ENCODE assay signal across 22 mouse cellular contexts in the genomic region with DNA sequence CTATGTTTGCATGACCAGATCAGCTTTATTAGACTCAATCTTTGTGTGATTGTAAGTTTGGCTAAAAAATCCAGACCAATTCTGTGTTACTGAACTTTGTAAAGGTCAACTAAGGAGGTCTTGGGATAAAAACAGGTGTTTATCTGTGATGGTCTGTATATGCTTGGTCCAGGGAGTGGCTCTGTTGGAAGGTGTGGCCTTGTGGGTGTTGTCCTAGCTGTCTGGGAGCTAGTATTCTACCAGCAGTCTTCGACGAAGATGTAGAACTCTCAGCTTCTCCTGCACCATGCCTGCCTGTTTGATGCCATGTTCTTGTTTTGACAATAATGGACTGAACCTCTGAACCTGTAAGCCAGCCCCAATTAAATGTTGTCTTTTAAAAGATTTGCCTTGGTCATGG. TPM values are rescaled to one million over a fixed set of nuclear protein-coding genes. Genes with fewer than 3 reads are reported as not detected.
DNase-seq lines count a peak whose midpoint lies in the region; ATAC-seq and TF ChIP-seq lines count a peak whose summit lies in the region.
"Had no signal": no experiment of that assay in that cellular context is flagged by ENCODE, and none has a peak within 500 bp of the region (broad histone marks: within the 10 kb centered on the region; RNA-seq: fewer than 3 reads in every experiment).

No protein-coding gene starts in this region.

- WGBS in liver, embryonic 13.5 days (ENCODE audit: insufficient replicate concordance): 56% methylated on average over 2 of the region's 2 CpGs
- WGBS in liver, embryonic 16.5 days (ENCODE audit: insufficient replicate concordance): 42% methylated on average over 2 of the region's 2 CpGs
- 82% methylated on average over 2 of the region's 2 CpGs for WGBS in intestine, embryonic 15.5 days
- 96% methylated on average over 2 of the region's 2 CpGs for WGBS in thymus, adult 2 months
- WGBS in hindbrain, embryonic 16.5 days: 92% methylated on average over 2 of the region's 2 CpGs

- no peak overlapping the region for H3K4me3 ChIP-seq in liver, embryonic 13.5 days (replicated peaks)
- H3K4me3 ChIP-seq in liver, embryonic 16.5 days (ENCODE audit: low read depth, low read length): no peak overlapping the region
- no peak overlapping the region for H3K4me3 ChIP-seq in intestine, embryonic 15.5 days (replicated peaks)
- H3K4me3 ChIP-seq in thymus, adult 2 months (ENCODE audit: control insufficient read depth, insufficient read depth, low read length): no peak overlapping the region
- no peak overlapping the region for H3K4me3 ChIP-seq in hindbrain, embryonic 16.5 days (ENCODE audit: low read length)
- H3K4me3 ChIP-seq: forebrain, embryonic 13.5 days; heart, embryonic 15.5 days had no signal

- no peaks in the 10 kb centered on the region for H3K9me3 ChIP-seq in liver, embryonic 13.5 days (replicated peaks)
- no peaks in the 10 kb centered on the region for H3K9me3 ChIP-seq in liver, embryonic 16.5 days (replicated peaks; ENCODE audit: control insufficient read depth, low read length)
- no peaks in the 10 kb centered on the region for H3K9me3 ChIP-seq in intestine, embryonic 15.5 days
- no peaks in the 10 kb centered on the region for H3K9me3 ChIP-seq in hindbrain, embryonic 16.5 days (ENCODE audit: control insufficient read depth, low read length)
- H3K9me3 ChIP-seq: forebrain, embryonic 13.5 days; heart, embryonic 15.5 days had no signal

- peak; percentile 89 for ATAC-seq in erythroblast, adult 5-6 weeks (replicated peaks; ENCODE audit: low FRiP score, poor library complexity, severe bottlenecking)
- peak; percentile 90 for ATAC-seq in liver, embryonic 13.5 days (ENCODE audit: low read depth)
- peak; percentile 89 for ATAC-seq in liver, embryonic 16.5 days (ENCODE audit: low read depth)
- ATAC-seq in intestine, embryonic 15.5 days: no peak
- ATAC-seq in hindbrain, embryonic 16.5 days: no peak
- ATAC-seq: CD4-positive, CD25-positive, alpha-beta regulatory T cell, adult 4 months; forebrain, embryonic 13.5 days; forebrain, embryonic 16.5 days had no signal

- no peak for TF ChIP-seq CTCF in thymus, adult 2 months (IDR thresholded peaks at IDR 0.05; ENCODE audit: borderline replicate concordance, control insufficient read depth, extremely low read depth, insufficient read depth, low read length, poor library complexity)

- H3K27ac ChIP-seq in liver, embryonic 13.5 days: no peak overlapping the region
- no peak overlapping the region for H3K27ac ChIP-seq in liver, embryonic 16.5 days (ENCODE audit: low read length)
- H3K27ac ChIP-seq in intestine, embryonic 15.5 days: no peak overlapping the region
- H3K27ac ChIP-seq in thymus, adult 2 months (ENCODE audit: control insufficient read depth, insufficient read depth, low read length): no peak overlapping the region
- no peak overlapping the region for H3K27ac ChIP-seq in hindbrain, embryonic 16.5 days (ENCODE audit: low read depth, low read length)
- H3K27ac ChIP-seq: forebrain, embryonic 13.5 days; heart, embryonic 15.5 days; hindbrain, embryonic 14.5 days had no signal

- H3K9ac ChIP-seq in liver, embryonic 13.5 days: no peak overlapping the region
- H3K9ac ChIP-seq in liver, embryonic 16.5 days (ENCODE audit: low read depth, low read length): no peak overlapping the region
- no peak overlapping the region for H3K9ac ChIP-seq in intestine, embryonic 15.5 days
- H3K9ac ChIP-seq in hindbrain, embryonic 16.5 days (ENCODE audit: low read depth, low read length): no peak overlapping the region
- H3K9ac ChIP-seq: forebrain, embryonic 13.5 days; heart, embryonic 15.5 days; hindbrain, embryonic 14.5 days had no signal

- H3K4me2 ChIP-seq in liver, embryonic 13.5 days: no peak overlapping the region
- H3K4me2 ChIP-seq in liver, embryonic 16.5 days (ENCODE audit: low read depth, low read length): no peak overlapping the region
- H3K4me2 ChIP-seq in intestine, embryonic 15.5 days (replicated peaks): no peak overlapping the region
- H3K4me2 ChIP-seq in hindbrain, embryonic 16.5 days (ENCODE audit: low read length): no peak overlapping the region
- H3K4me2 ChIP-seq: forebrain, embryonic 13.5 days; heart, embryonic 11.5 days; heart, embryonic 15.5 days; hindbrain, embryonic 14.5 days had no signal

- H3K27me3 ChIP-seq in liver, embryonic 13.5 days: no peaks in the 10 kb centered on the region
- H3K27me3 ChIP-seq in liver, embryonic 16.5 days (ENCODE audit: control insufficient read depth, insufficient read depth, low read depth, low read length): no peaks in the 10 kb centered on the region
- no peaks in the 10 kb centered on the region for H3K27me3 ChIP-seq in intestine, embryonic 15.5 days (replicated peaks)
- H3K27me3 ChIP-seq in thymus, adult 2 months (ENCODE audit: control insufficient read depth, insufficient read depth, low read length): no peaks in the 10 kb centered on the region
- H3K27me3 ChIP-seq in hindbrain, embryonic 16.5 days (replicated peaks; ENCODE audit: control insufficient read depth, insufficient read depth, low read length): no peaks in the 10 kb centered on the region
- H3K27me3 ChIP-seq: forebrain, embryonic 13.5 days; heart, embryonic 15.5 days had no signal

- TF ChIP-seq POLR2A in thymus, adult 2 months (IDR thresholded peaks at IDR 0.05; ENCODE audit: control insufficient read depth, extremely low read depth, insufficient read depth, low read length, poor library complexity): no peak

- H3K36me3 ChIP-seq in liver, embryonic 13.5 days: peaks cover 39% of the 10 kb centered on the region
- peaks cover 9% of the 10 kb centered on the region; the same call in 1 of the 2 replicates for H3K36me3 ChIP-seq in liver, embryonic 16.5 days (ENCODE audit: control insufficient read depth, insufficient read depth)
- 0 out of 2 replicates have a peak, but pooled peaks cover 8% of the 10 kb centered on the region for H3K36me3 ChIP-seq in intestine, embryonic 15.5 days
- H3K36me3 ChIP-seq in thymus, adult 2 months (ENCODE audit: control insufficient read depth, insufficient read depth, low read length): peaks cover 21% of the 10 kb centered on the region
- no peaks in the 10 kb centered on the region; the same call in 1 of the 2 replicates for H3K36me3 ChIP-seq in hindbrain, embryonic 16.5 days (ENCODE audit: control insufficient read depth, insufficient read depth, low read length)

- peaks cover 21% of the 10 kb centered on the region for H3K4me1 ChIP-seq in liver, embryonic 13.5 days (replicated peaks)
- peaks cover 8% of the 10 kb centered on the region; the same call in 1 of the 2 replicates for H3K4me1 ChIP-seq in liver, embryonic 16.5 days (ENCODE audit: control insufficient read depth, low read depth, low read length)
- H3K4me1 ChIP-seq in intestine, embryonic 15.5 days (replicated peaks): 0 out of 2 replicates have a peak, but pooled peaks cover 5% of the 10 kb centered on the region
- H3K4me1 ChIP-seq in thymus, adult 2 months (replicated peaks; ENCODE audit: control insufficient read depth, insufficient read depth, low read length): no peaks in the 10 kb centered on the region
- H3K4me1 ChIP-seq in hindbrain, embryonic 16.5 days (ENCODE audit: control insufficient read depth, insufficient read depth, low read depth, low read length): no peaks in the 10 kb centered on the region
- H3K4me1 ChIP-seq: forebrain, embryonic 13.5 days; heart, embryonic 15.5 days had no signal

- DNase-seq in c-Kit-positive CD71-positive TER-119-positive erythroid progenitor cells, embryonic 14.5 days (ENCODE audit: low spot score): peak; percentile 12
- no peak for DNase-seq in liver, embryonic 13.5 days
- no peak for DNase-seq in thymus, adult 2 months
- DNase-seq: adrenal gland, adult 2 months; adrenal gland, postnatal 14 days; cerebellum, adult 18-20 months; cerebellum, adult 9-10 months; cerebellum, postnatal 14 days; gastrocnemius, postnatal 10 days; gastrocnemius, postnatal 36 days; heart, postnatal 10 days; heart, postnatal 36 days had no signal

RNA-seq across cellular contexts. Expression of gene Thumpd2, which starts 11.6 kb away (rescaled TPM):
- total RNA-seq in erythroblast, adult 5-6 weeks (2015; ENCODE audit: low replicate concordance): 3.3 and 3.6 TPM in 2 replicates
- 1.4 and 2.5 TPM in 2 replicates for total RNA-seq in erythroblast, adult 5-6 weeks (2017; ENCODE audit: low replicate concordance)
- 7.8 and 10.5 TPM in 2 replicates for polyA plus RNA-seq in liver, embryonic 13.5 days (2015; fragmentation: Nextera tagmentation; extraction: Ambion mirVana)
- 5.9 and 6.1 TPM in 2 replicates for polyA plus RNA-seq in liver, embryonic 16.5 days (2015; fragmentation: Nextera tagmentation; extraction: Ambion mirVana)
- polyA plus RNA-seq in intestine, embryonic 15.5 days (2015; fragmentation: Nextera tagmentation; extraction: Ambion mirVana): 12.1 and 14.1 TPM in 2 replicates
- 3.6 and 4.0 TPM in 2 replicates for polyA plus RNA-seq in thymus, adult 2 months (2012; rRNA removed)
- polyA plus RNA-seq in hindbrain, embryonic 16.5 days (2015; fragmentation: Nextera tagmentation; extraction: Ambion mirVana): 7.6 and 7.8 TPM in 2 replicates

Comparison
In these comparisons a context has a peak if more than half of its experiments do, and no peak if none do; other contexts are left out.
1. ATAC-seq: peak in erythroblast, adult 5-6 weeks (single experiment), liver, embryonic 13.5 days (single experiment) and liver, embryonic 16.5 days (single experiment); none in intestine, embryonic 15.5 days (single experiment) and hindbrain, embryonic 16.5 days (single experiment).